Mouse (Mus musculus) ES-Bruce4 (cell line): Measurements from ENCODE around the gene Kcnk7. TPM values are rescaled to one million over a fixed set of nuclear protein-coding genes. Genes with fewer than 3 reads are reported as not detected.

Experiments used
- H3K27ac ChIP-seq: 2 replicates; pipeline ENCODE4 v1.5.1; 2012; ENCODE audit warnings: low read length, inconsistent platforms; ENCODE audit not compliant: insufficient read depth
- H3K27me3 ChIP-seq: 2 replicates; pipeline ENCODE4 v1.6.1; 2012; ENCODE audit warnings: mild to moderate bottlenecking, low read length, inconsistent platforms; ENCODE audit not compliant: control insufficient read depth, poor library complexity, insufficient read depth, severe bottlenecking
- H3K36me3 ChIP-seq: 2 replicates; pipeline ENCODE4 v1.6.1; 2012; ENCODE audit warnings: inconsistent platforms, mild to moderate bottlenecking, low read length, moderate library complexity; ENCODE audit not compliant: control insufficient read depth, poor library complexity, insufficient read depth, severe bottlenecking
- H3K4me1 ChIP-seq: one replicate; pipeline ENCODE4 v1.8.1; 2011; ENCODE audit warnings: low read length; ENCODE audit not compliant: control insufficient read depth, insufficient read depth
- H3K4me3 ChIP-seq: 2 replicates; pipeline ENCODE4 v1.5.1; 2011; ENCODE audit warnings: low read depth, mild to moderate bottlenecking, low read length
- H3K9ac ChIP-seq: 2 replicates; pipeline ENCODE4 v1.6.1; 2012; ENCODE audit warnings: low read depth, mild to moderate bottlenecking, inconsistent platforms; ENCODE audit not compliant: poor library complexity, severe bottlenecking
- H3K9me3 ChIP-seq: replicated peaks from 2 replicates; pipeline ENCODE4 v1.6.1; 2012; ENCODE audit warnings: mild to moderate bottlenecking, low read length, inconsistent platforms; ENCODE audit not compliant: control insufficient read depth, poor library complexity, insufficient read depth, severe bottlenecking
- CTCF ChIP-seq: IDR thresholded peaks from one replicate; pipeline ENCODE4 v1.8.1; 2011; ENCODE audit warnings: low read depth, low read length
- EP300 ChIP-seq: IDR thresholded peaks from 2 replicates; pipeline ENCODE4 v1.6.1; 2011; ENCODE audit warnings: low read depth, low read length; ENCODE audit not compliant: insufficient read depth
- POLR2A ChIP-seq: IDR thresholded peaks from one replicate; pipeline ENCODE4 v1.8.1; 2011; ENCODE audit warnings: low read length; ENCODE audit not compliant: insufficient read depth
- polyA plus RNA-seq: library from polyadenylated mRNA; stranded (reverse); fragments of >200 nt; gene quantifications from 2 replicates; pipeline ENCODE4 v1.2.4, GENCODE M21; 2011; ENCODE audit warnings: low read depth; ENCODE audit not compliant: missing spikeins, insufficient read depth, insufficient read length

Kcnk7 gene
- polyA plus RNA-seq, 1 experiment = not detected

DNA sequence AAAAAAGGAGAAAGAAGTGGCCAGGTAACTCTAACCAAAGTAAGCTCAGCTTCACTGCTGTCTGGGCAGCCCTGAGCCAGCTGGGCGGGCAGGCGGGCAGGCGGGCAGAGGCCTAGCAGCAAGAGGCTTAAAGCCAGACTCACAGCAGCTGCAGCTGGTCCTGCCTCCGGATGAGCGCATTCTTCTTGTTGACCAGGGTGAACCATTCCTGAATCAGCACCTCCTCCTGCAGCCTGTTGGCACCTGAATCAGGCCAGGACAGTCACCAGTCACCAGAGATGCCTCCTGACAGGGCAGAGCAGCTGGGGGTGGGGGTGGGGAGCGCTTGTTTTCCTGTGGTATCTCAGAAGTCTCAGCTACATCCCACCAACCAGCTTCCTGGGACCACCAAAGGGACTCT lies 5.9 kb downstream of the Kcnk7 start:
- H3K4me1 ChIP-seq = peaks cover 2% of the 10 kb centered on the region
- H3K27ac ChIP-seq = no peak overlapping the region
- H3K27me3 ChIP-seq = no peaks in the 10 kb centered on the region
- no peaks in the 10 kb centered on the region for H3K9me3 ChIP-seq
- H3K9ac ChIP-seq = no peak overlapping the region
- TF ChIP-seq POLR2A (no peak), EP300 (no peak), CTCF (no peak)
- no peaks in the 10 kb centered on the region for H3K36me3 ChIP-seq
- H3K4me3 ChIP-seq = no peak overlapping the region

- no peaks in the 10 kb centered on the region for H3K9me3 ChIP-seq
- H3K36me3 ChIP-seq = no peaks in the 10 kb centered on the region
- H3K9ac ChIP-seq = no peak overlapping the region
- no peak overlapping the region for H3K4me3 ChIP-seq
- H3K4me1 ChIP-seq = no peaks in the 10 kb centered on the region
- no peak overlapping the region for H3K27ac ChIP-seq
- TF ChIP-seq EP300 = no peak
- TF ChIP-seq CTCF = no peak
- TF ChIP-seq POLR2A = no peak
- H3K27me3 ChIP-seq = no peaks in the 10 kb centered on the region
These were observed 6.4 kb downstream of the Kcnk7 start for GRCm38 (mm10) chr19:5710581-5710980.

DNA sequence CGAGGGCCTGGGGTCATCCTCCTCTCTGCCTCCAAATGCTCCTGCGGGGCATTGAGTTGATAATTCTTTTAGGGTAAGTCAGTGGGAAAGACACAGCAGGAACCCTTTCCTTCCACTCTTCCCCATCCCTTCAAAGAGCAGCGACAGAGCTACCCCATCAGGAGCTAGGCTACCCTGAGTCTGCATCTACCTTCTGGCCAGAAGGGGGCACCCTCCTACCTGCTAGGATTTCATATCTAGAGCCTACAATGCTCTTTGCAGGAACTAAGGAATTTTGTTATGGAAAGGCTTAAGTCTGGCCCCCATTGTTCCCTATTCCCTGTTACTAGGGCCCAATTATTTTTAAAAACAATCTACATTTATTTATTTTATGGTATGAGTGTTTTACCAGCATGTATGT lies 7.1 kb downstream of the Kcnk7 start:
- no peaks in the 10 kb centered on the region for H3K27me3 ChIP-seq
- H3K9ac ChIP-seq = no peak overlapping the region
- no peaks in the 10 kb centered on the region for H3K36me3 ChIP-seq
- no peak overlapping the region for H3K27ac ChIP-seq
- no peaks in the 10 kb centered on the region for H3K4me1 ChIP-seq
- H3K4me3 ChIP-seq = no peak overlapping the region
- no peak for TF ChIP-seq EP300
- no peak for TF ChIP-seq POLR2A
- peak; percentile 75 for TF ChIP-seq CTCF
- no peaks in the 10 kb centered on the region for H3K9me3 ChIP-seq

- no peaks in the 10 kb centered on the region for H3K9me3 ChIP-seq
- no peak overlapping the region for H3K27ac ChIP-seq
- no peaks in the 10 kb centered on the region for H3K4me1 ChIP-seq
- no peak overlapping the region for H3K4me3 ChIP-seq
- no peaks in the 10 kb centered on the region for H3K36me3 ChIP-seq
- no peaks in the 10 kb centered on the region for H3K27me3 ChIP-seq
- no peak overlapping the region for H3K9ac ChIP-seq
- no peak for TF ChIP-seq EP300
- TF ChIP-seq POLR2A = no peak
- TF ChIP-seq CTCF = no peak
These were observed 7.8 kb downstream of the Kcnk7 start for GRCm38 (mm10) chr19:5711907-5712460.

- Histone ChIP-seq H3K4me1 (no peaks in the 10 kb centered on the region), H3K36me3 (no peaks in the 10 kb centered on the region), H3K27me3 (no peaks in the 10 kb centered on the region), H3K27ac (no peak overlapping the region), H3K9me3 (no peaks in the 10 kb centered on the region), H3K4me3 (no peak overlapping the region), H3K9ac (no peak overlapping the region)
- TF ChIP-seq EP300 (no peak), CTCF (no peak), POLR2A (no peak)
These were observed 9.1 kb downstream of the Kcnk7 start for GRCm38 (mm10) chr19:5713255-5713654.

- Histone ChIP-seq H3K4me3 (no peak overlapping the region), H3K27ac (no peak overlapping the region), H3K36me3 (no peaks in the 10 kb centered on the region), H3K9me3 (no peaks in the 10 kb centered on the region), H3K4me1 (no peaks in the 10 kb centered on the region), H3K27me3 (no peaks in the 10 kb centered on the region), H3K9ac (no peak overlapping the region)
- no peak for TF ChIP-seq POLR2A
- TF ChIP-seq EP300 = no peak
- TF ChIP-seq CTCF = no peak
These were observed 9.6 kb downstream of the Kcnk7 start for GRCm38 (mm10) chr19:5713730-5714129.
